Mouse (Mus musculus): ENCODE results near the gene Krtap21-1. TPM values are rescaled to one million over a fixed set of nuclear protein-coding genes. Genes with fewer than 3 reads are reported as not detected.

Gene Krtap21-1
- polyA plus RNA-seq (2017; shearing (Covaris generic)), result under 1 TPM in 1 of 2 experiments, not detected in 1; 0.45 TPM

GRCm38 (mm10) chr16:89403768-89404167 lies at the start of gene Krtap21-1:
TSS of gene Krtap21-1 (minus strand) at chr16:89403868.

DNA sequence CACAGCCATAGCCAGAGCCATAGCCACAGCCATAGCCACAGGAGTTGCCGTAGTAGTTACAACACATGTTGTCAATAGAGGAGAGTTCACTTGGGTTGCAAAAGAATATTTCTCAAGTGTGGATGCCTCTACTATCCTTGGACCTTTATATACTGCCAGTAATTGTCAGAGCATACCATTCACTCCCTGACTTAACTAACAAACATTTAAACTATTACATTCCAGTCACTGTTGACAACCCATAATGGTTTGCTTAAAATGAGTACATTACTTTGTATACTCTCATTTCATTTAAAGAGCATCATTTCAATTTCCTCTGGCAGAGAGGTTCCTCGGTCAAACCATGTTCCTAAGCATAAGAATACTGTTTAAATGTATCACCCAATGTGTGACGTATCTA lies 16.3 kb upstream of the Krtap21-1 start, which contains the start of gene Krtap6-2:
Gene Krtap6-2, minus strand, starts transcription at position 101 of the 400 bp plus-strand sequence.

Other genes starting within 250 kb of the Krtap21-1 start
- gene Gm9789, start 245.9 kb downstream of the Krtap21-1 start, polyA plus RNA-seq (2017; shearing (Covaris generic)), result not detected
- not detected for gene Gm7735, start 234.4 kb downstream of the Krtap21-1 start, polyA plus RNA-seq (2017; shearing (Covaris generic))
- not detected for gene 1110057P08Rik, start 229.1 kb downstream of the Krtap21-1 start, polyA plus RNA-seq (2017; shearing (Covaris generic))
- not detected for gene Krtap20-2, start 198.0 kb downstream of the Krtap21-1 start, polyA plus RNA-seq (2017; shearing (Covaris generic))
- gene Krtap6-2, start 16.2 kb upstream of the Krtap21-1 start, polyA plus RNA-seq (2017; shearing (Covaris generic)), result not detected
- not detected for gene Krtap8-1, start 84.1 kb upstream of the Krtap21-1 start, polyA plus RNA-seq (2017; shearing (Covaris generic))
- gene Krtap7-1, start 104.5 kb upstream of the Krtap21-1 start, polyA plus RNA-seq (2017; shearing (Covaris generic)), result not detected
- not detected for gene Krtap11-1, start 167.3 kb upstream of the Krtap21-1 start, polyA plus RNA-seq (2017; shearing (Covaris generic))